Mouse (Mus musculus) bone marrow macrophage, adult 2 months (primary cell): Measurements from ENCODE around the gene Fam102a. TPM values are rescaled to one million over a fixed set of nuclear protein-coding genes. Genes with fewer than 3 reads are reported as not detected.

Experiments used
- H3K27ac ChIP-seq: 2 replicates; pipeline ENCODE4 v1.5.1; 2012; ENCODE audit warnings: low read depth, low read length; ENCODE audit not compliant: insufficient read depth
- H3K4me1 ChIP-seq: 2 replicates; pipeline ENCODE4 v1.6.1; 2012; ENCODE audit warnings: low read length; ENCODE audit not compliant: control insufficient read depth, insufficient read depth
- H3K4me3 ChIP-seq: 2 replicates; pipeline ENCODE4 v1.5.1; 2012; ENCODE audit warnings: mild to moderate bottlenecking, low read length, moderate library complexity; ENCODE audit not compliant: insufficient read depth
- CTCF ChIP-seq: IDR thresholded peaks from 2 replicates; pipeline ENCODE4 v1.5.1; 2012; ENCODE audit warnings: low read depth, mild to moderate bottlenecking, low read length, moderate library complexity
- POLR2A ChIP-seq: IDR thresholded peaks from 2 replicates; pipeline ENCODE4 v1.6.1; 2012; ENCODE audit warnings: mild to moderate bottlenecking, low read depth, low read length, borderline replicate concordance
- polyA plus RNA-seq: library from polyadenylated mRNA; stranded (reverse); fragments of >200 nt; gene quantifications from 2 replicates; pipeline ENCODE4 v1.2.4, GENCODE M21; 2012; ENCODE audit not compliant: missing spikeins, insufficient read depth, insufficient read length

Fam102a gene
- polyA plus RNA-seq, 1 experiment: 4.7 TPM

DNA sequence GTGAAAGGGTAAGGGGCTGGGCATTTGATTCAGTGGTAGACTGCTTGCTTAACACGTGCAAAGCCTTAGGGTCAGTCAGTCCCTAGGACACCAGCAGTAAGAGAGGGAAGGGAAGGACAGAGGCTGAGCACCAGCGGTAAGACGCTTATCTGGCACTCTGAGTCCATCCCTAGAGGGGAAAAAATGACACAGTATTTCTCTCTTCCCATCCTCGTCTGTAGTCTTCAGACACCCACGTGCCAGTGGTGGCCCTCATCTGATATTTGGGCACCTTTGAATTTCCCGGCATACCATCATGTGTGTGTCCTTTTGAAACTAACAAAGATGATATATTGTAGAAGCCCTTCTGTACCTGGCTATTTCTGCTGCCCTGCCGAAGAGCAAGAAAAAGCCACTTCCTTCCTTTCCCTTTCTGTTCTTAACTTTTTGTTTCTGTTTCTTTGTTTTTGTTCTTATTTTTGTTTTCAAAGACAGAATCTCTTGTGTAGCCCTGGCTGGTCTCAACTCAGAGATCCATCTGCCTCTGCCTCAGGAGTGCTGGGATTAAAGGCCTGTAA lies 18.5 kb downstream of the Fam102a start:
- TF ChIP-seq CTCF (no peak), POLR2A (no peak)
- H3K4me1 ChIP-seq: peaks cover 30% of the 10 kb centered on the region
- no peak overlapping the region for H3K4me3 ChIP-seq
- H3K27ac ChIP-seq: no peak overlapping the region

DNA sequence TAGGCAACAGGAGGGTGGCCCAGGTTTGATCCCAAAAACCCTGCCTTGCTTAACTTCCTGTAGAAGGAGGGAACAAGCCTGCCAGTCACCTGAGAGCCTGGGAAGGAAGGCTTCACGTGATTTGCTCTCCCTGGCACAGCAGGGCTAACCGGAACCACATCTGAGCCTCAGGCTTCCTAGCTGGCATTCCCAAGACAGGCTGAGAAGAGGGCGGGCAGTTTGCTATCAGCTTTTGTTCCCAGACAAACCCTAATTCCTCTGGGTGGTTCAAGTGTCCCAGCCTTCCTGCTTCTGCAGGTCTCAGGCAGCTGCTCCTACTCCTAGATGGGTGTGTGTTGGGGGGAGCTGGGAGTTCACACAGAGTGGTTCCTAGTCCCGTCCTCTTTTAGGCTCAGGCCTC lies 20.4 kb downstream of the Fam102a start:
- TF ChIP-seq CTCF (no peak), POLR2A (no peak)
- no peak overlapping the region for H3K27ac ChIP-seq
- H3K4me3 ChIP-seq: no peak overlapping the region
- peaks cover 13% of the 10 kb centered on the region for H3K4me1 ChIP-seq

DNA sequence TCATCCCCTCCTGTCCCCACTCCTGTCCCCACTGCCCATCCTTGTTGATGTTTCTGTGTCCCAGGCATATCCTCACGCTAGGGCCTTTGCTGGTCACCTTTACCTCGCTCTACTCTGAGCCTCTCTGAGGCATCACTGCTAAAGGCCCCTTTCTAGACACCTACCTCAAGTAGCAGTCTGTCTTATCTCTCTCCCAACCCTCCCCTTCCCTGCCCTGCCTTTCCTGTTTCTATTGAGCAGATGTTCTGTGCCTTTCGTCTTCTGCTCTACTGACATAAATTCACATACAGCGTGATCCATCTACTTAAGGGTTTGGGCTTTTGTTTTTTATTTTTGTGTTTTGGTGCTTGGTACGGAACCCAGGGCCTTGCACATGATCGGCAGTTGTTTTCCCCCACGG lies 20.9 kb downstream of the Fam102a start:
- no peak overlapping the region for H3K27ac ChIP-seq

DNA sequence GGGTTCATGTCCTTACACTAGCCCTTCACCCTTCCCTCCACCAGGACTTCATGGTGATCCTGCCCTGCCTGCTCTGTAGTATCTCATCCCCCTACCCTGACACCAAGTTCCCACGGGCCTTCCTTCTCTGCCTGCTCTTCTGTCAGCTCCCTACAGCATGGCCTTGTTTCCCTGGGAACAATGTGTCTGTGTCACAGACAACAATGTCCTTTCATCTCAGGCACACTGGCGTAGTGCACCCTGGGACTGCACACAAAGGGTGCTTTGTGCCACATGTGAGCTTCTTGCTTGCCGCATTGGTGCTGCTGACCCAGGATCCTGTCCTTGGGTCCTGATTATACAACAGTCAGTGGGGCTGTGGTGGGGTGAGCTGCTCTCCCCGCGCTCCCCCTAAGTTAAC lies 24.4 kb downstream of the Fam102a start:
- H3K4me1 ChIP-seq: peaks cover 4% of the 10 kb centered on the region; the same call in 1 of the 2 replicates
- H3K4me3 ChIP-seq: no peak overlapping the region
- no peak for TF ChIP-seq POLR2A
- H3K27ac ChIP-seq: no peak overlapping the region

More for the DNA sequence above, 20.9 kb downstream of the Fam102a start:
- TF ChIP-seq POLR2A (no peak), CTCF (no peak)
- H3K4me3 ChIP-seq: no peak overlapping the region
- peaks cover 13% of the 10 kb centered on the region for H3K4me1 ChIP-seq

DNA sequence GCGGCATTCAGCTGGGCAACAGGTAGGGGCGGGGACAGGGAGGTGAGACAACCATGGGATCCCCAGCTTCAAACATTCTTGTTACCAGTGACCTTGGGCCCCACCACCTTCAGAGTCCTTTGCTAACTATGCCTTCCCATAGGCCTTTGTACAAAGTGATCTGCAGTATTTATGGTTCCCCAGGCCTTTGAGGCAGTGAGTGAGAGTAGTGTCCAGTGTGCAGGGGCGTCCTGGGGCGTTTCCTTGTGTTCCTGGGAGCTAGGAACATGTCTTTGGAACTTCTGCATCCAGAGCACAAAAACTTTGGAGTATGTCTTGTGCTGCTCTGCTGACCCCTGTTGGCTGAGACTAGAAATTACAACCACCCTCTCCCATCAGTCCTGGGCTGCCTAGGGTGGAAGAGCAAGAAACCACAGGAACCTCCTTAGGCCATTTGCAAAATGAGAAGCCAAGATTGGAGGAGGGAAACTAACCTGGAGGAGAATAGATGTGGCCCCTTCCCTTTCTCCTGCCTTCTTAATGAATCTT lies 31.5 kb downstream of the Fam102a start:
- TF ChIP-seq POLR2A (no peak), CTCF (peak; percentile 60; the same call in 1 of the 2 replicates)
- H3K27ac ChIP-seq: no peak overlapping the region

DNA sequence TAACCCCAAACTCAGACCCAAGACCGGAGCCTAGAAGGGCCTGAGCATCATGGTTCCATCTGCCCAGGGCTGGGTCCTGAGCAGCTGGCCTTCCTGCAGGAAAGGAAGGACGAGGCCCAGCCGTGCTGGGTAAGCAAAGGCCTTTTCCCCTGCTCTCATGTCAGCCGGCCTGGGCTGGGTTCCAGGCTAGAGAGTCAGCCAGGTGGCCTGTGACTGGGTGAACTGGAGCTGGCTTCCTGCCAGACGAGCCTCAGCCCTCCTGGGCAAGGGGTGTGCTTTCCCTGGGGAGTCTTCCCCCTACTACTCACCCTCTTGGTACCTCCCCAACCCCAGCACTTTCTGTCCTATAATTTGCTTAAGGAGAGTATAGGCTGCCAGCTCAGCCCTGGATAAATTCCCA lies 33.0 kb downstream of the Fam102a start:
- TF ChIP-seq POLR2A (no peak), CTCF (no peak)
- H3K4me3 ChIP-seq: no peak overlapping the region
- no peak overlapping the region for H3K27ac ChIP-seq
- peaks cover 12% of the 10 kb centered on the region for H3K4me1 ChIP-seq

More for the DNA sequence above, 31.5 kb downstream of the Fam102a start:
- H3K4me3 ChIP-seq: no peak overlapping the region
- H3K4me1 ChIP-seq: peaks cover 3% of the 10 kb centered on the region

DNA sequence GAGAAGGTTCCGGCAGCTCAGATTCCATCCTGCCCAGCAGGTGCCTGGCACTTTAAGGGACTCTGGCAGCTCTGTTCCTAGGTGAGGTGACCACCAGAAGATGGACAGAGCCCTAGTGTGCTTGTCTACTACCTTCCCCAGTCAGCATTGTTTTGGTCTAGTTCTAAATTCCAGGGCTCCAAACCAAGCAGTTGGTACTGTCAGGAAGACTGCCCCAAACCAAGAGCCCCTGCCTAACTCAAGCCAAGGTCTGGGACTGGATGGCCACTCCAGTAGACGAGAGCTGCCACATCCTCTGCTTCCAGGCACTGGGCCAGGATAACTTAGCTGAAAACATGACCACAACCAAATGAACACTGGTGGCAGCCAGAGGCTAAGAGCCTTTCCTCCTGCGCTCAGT lies 33.8 kb downstream of the Fam102a start:
- TF ChIP-seq CTCF (no peak), POLR2A (no peak)
- Histone ChIP-seq H3K4me1 (peaks cover 12% of the 10 kb centered on the region), H3K4me3 (no peak overlapping the region), H3K27ac (no peak overlapping the region)

DNA sequence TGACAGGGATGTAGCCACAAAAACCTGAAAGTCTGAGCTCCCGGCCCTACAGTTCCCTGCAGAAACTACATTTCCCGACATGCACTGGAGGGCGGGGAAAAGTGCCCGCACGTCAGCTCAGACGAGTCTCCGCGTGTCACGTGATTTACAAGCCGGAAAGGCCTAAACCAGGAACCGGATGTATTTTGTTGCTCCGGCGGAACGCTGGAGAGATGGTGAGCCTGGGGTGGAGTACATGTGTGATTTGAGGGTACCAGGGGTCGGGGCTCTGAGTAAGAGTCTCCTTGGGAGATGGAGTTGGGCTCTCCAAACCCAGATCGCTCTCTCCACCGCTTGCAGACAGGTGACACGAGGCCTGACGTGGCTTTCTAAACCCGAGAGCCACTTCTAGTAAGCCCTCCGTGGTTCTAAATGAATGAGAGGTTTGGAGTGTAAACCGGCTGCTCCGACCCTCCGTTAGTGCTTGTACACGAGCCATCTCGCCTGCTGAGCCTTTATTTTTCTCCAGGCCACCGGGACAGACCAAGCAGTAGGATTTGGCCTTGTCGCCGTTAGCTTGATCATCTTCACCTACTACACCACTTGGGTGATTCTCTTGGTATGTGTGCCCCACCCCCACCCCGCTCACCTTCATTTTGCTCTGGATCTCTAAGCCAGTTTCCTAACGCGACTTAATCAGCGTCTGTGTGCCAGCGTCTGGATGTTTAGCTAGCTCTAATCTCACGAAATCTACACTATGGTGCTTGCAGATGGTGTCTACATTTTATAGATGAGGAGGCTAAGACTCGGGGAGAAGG lies 35.8 kb downstream of the Fam102a start, which contains the start of gene Dpm2:
Dpm2 (plus strand) TSS at position 161 of the 797 bp plus-strand sequence.
- H3K4me3 ChIP-seq: peak within 1 kb of the TSS; percentile 87
- H3K27ac ChIP-seq: peak within 1 kb of the TSS; percentile 34
- peaks cover 19% of the 10 kb centered on the region for H3K4me1 ChIP-seq
- TF ChIP-seq POLR2A (peak; percentile 97), CTCF (no peak; the same call in 1 of the 2 replicates)

DNA sequence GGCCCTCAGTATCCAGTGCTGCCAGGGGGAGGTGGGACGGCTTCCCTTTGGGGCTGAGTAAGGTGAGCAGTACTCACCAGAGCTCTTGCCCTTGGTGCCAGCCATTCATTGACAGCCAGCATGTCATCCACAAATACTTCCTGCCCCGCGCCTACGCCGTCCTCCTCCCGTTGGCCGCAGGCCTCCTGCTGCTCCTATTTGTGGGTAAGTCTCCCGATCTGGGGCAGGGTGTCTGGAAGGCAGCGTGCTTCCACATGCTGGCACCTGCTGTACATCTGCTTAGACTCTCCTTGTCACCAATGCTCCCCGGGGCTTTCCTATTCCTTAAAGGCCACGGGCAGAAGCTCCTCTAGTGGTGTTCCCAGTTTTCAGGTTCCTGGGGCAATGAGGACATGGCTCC lies 37.1 kb downstream of the Fam102a start:
- TF ChIP-seq CTCF (no peak), POLR2A (no peak)
- Histone ChIP-seq H3K4me1 (peaks cover 19% of the 10 kb centered on the region), H3K27ac (no peak overlapping the region), H3K4me3 (no peak overlapping the region)

DNA sequence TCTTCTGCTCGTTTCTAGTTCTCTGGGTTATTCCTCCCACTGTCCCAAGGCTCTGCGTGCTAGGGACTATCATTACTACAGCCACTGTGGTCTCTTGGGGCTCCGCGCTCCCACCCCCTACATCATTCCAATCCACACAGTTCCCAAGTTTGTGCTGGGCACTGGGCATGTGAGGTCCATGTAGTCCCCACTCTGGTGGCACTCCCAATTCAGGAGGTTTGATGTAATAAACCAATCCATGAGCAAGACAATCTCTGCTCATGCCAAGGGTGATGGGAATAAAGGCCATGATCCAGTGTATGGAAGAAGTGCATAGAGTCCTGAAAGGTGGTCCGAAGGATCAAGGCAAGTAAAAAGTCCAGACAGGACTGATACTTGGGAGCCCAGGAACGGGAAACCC lies 39.4 kb downstream of the Fam102a start, which contains the start of gene Pip5kl1:
Pip5kl1 (plus strand) TSS at position 301 of the 400 bp plus-strand sequence.
- Histone ChIP-seq H3K4me3 (no peak within 1 kb of the TSS), H3K4me1 (peaks cover 17% of the 10 kb centered on the region), H3K27ac (no peak within 1 kb of the TSS)
- TF ChIP-seq POLR2A: no peak
- TF ChIP-seq CTCF: no peak
